ENCODE assay signal across 18 mouse cellular contexts in genomic region chr17:84435012-84435411, GRCm38 (mm10). TPM values are rescaled to one million over a fixed set of nuclear protein-coding genes. Genes with fewer than 3 reads are reported as not detected.
DNase-seq lines count a peak whose midpoint lies in the region; ATAC-seq lines count a peak whose summit lies in the region.
"Had no signal": no experiment of that assay in that cellular context is flagged by ENCODE, and none has a peak within 500 bp of the region (broad histone marks: within the 10 kb centered on the region; RNA-seq: fewer than 3 reads in every experiment).

No protein-coding gene starts in this region.

- no peaks in the 10 kb centered on the region for H3K27me3 ChIP-seq in embryonic facial prominence, embryonic 14.5 days (replicated peaks; ENCODE audit: control insufficient read depth, insufficient read depth, low read length)
- H3K27me3 ChIP-seq in embryonic facial prominence, embryonic 10.5 days (replicated peaks; ENCODE audit: low read depth, poor library complexity, severe bottlenecking), result no peaks in the 10 kb centered on the region
- H3K27me3 ChIP-seq: forebrain, embryonic 12.5 days; heart, embryonic 12.5 days had no signal

- no peaks in the 10 kb centered on the region for H3K9me3 ChIP-seq in embryonic facial prominence, embryonic 14.5 days (ENCODE audit: control insufficient read depth, low read length)
- no peaks in the 10 kb centered on the region for H3K9me3 ChIP-seq in embryonic facial prominence, embryonic 10.5 days
- H3K9me3 ChIP-seq: forebrain, embryonic 12.5 days; heart, embryonic 12.5 days; hindbrain, embryonic 10.5 days had no signal

- no peaks in the 10 kb centered on the region for H3K4me1 ChIP-seq in embryonic facial prominence, embryonic 14.5 days (ENCODE audit: control insufficient read depth, insufficient read depth, low read length)
- no peaks in the 10 kb centered on the region for H3K4me1 ChIP-seq in embryonic facial prominence, embryonic 10.5 days
- H3K4me1 ChIP-seq: forebrain, embryonic 12.5 days; heart, embryonic 12.5 days; hindbrain, embryonic 10.5 days had no signal

- no peak overlapping the region for H3K4me2 ChIP-seq in embryonic facial prominence, embryonic 14.5 days (ENCODE audit: low read depth, low read length)
- H3K4me2 ChIP-seq: forebrain, embryonic 12.5 days; heart, embryonic 12.5 days; hindbrain, embryonic 14.5 days had no signal

- peak; percentile 53; the same call in 1 of the 2 replicates for ATAC-seq in embryonic facial prominence, embryonic 14.5 days (ENCODE audit: low read depth)
- ATAC-seq in CD4-positive, CD25-positive, alpha-beta regulatory T cell, adult 4 months, result peak; percentile 23
- ATAC-seq: forebrain, embryonic 16.5 days; intestine, postnatal 0 days had no signal

- no peak overlapping the region for H3K27ac ChIP-seq in embryonic facial prominence, embryonic 14.5 days (replicated peaks; ENCODE audit: low read depth, low read length)
- H3K27ac ChIP-seq in embryonic facial prominence, embryonic 10.5 days (replicated peaks), result no peak overlapping the region
- H3K27ac ChIP-seq: forebrain, embryonic 12.5 days; hindbrain, embryonic 10.5 days; hindbrain, embryonic 14.5 days had no signal

- H3K36me3 ChIP-seq in embryonic facial prominence, embryonic 14.5 days (ENCODE audit: control insufficient read depth, insufficient read depth, low read length), result peaks cover 89% of the 10 kb centered on the region
- H3K36me3 ChIP-seq in embryonic facial prominence, embryonic 10.5 days (replicated peaks), result peaks cover 98% of the 10 kb centered on the region

- peak; percentile 42 for DNase-seq in embryonic facial prominence, embryonic 14.5 days (ENCODE audit: low spot score)
- DNase-seq in embryonic facial prominence, embryonic 10.5 days (ENCODE audit: low spot score), result no peak
- DNase-seq in induced T-regulatory cell, adult 2 months (ENCODE audit: low read depth), result peak; percentile 62
- no peak for DNase-seq in left cerebral cortex, adult 8-10 months (ENCODE audit: low spot score in 2 of 2)
- no peak for DNase-seq in right cerebral cortex, postnatal 25 days
- no peak for DNase-seq in right cerebral cortex, postnatal 4 days
- DNase-seq: adrenal gland, adult 8-10 months; adrenal gland, postnatal 36 days; cerebellum, adult 2 months; cerebellum, postnatal 10 days; gastrocnemius, postnatal 25 days had no signal

- no peak overlapping the region for H3K4me3 ChIP-seq in embryonic facial prominence, embryonic 14.5 days (ENCODE audit: low read depth, low read length)
- H3K4me3 ChIP-seq in embryonic facial prominence, embryonic 10.5 days, result no peak overlapping the region
- H3K4me3 ChIP-seq: forebrain, embryonic 12.5 days; heart, embryonic 12.5 days; hindbrain, embryonic 10.5 days had no signal

- 63% methylated on average over 4 of the region's 4 CpGs for WGBS in embryonic facial prominence, embryonic 14.5 days
- WGBS in embryonic facial prominence, embryonic 10.5 days, result 80% methylated on average over 4 of the region's 4 CpGs

- H3K9ac ChIP-seq in embryonic facial prominence, embryonic 14.5 days (ENCODE audit: low read depth, low read length), result no peak overlapping the region
- H3K9ac ChIP-seq: forebrain, embryonic 12.5 days; heart, embryonic 12.5 days; hindbrain, embryonic 14.5 days had no signal

RNA-seq across cellular contexts. Expression of gene Thada, which starts 31.0 kb away (rescaled TPM):
- polyA plus RNA-seq in embryonic facial prominence, embryonic 14.5 days (2014; fragmentation: Nextera tagmentation; extraction: Ambion mirVana), result 6.2 and 6.9 TPM in 2 replicates
- polyA plus RNA-seq in embryonic facial prominence, embryonic 10.5 days (2016; fragmentation: Nextera tagmentation; extraction: Ambion mirVana), result 13.0 and 13.3 TPM in 2 replicates
- polyA plus RNA-seq in CD4-positive, CD25-positive, alpha-beta regulatory T cell, adult 4 months (2017; shearing (Covaris generic)), result 100 to 1,000 TPM in 1 of 2 experiments, 10 to 100 TPM in 1; 83.1 to 129 TPM
- 10 to 100 TPM; 15.0 to 17.3 (median 15.6) TPM for total RNA-seq in left cerebral cortex, adult 8-10 months (2022)

Comparison
In these comparisons a context has a peak if more than half of its experiments do, and no peak if none do; other contexts are left out.
1. DNase-seq: peak in embryonic facial prominence, embryonic 14.5 days (single experiment) and induced T-regulatory cell, adult 2 months (single experiment); none in embryonic facial prominence, embryonic 10.5 days (single experiment), left cerebral cortex, adult 8-10 months (0 of 2), right cerebral cortex, postnatal 25 days (single experiment) and right cerebral cortex, postnatal 4 days (single experiment).